Mouse (Mus musculus): Measurements from ENCODE around the gene Pak1. TPM values are rescaled to one million over a fixed set of nuclear protein-coding genes. Genes with fewer than 3 reads are reported as not detected.
A peak's percentile ranks its signal among the peaks of the same experiment; 100 is the strongest.

Pak1 gene
- polyA plus RNA-seq, 1 experiment: 56.4 TPM

DNA sequence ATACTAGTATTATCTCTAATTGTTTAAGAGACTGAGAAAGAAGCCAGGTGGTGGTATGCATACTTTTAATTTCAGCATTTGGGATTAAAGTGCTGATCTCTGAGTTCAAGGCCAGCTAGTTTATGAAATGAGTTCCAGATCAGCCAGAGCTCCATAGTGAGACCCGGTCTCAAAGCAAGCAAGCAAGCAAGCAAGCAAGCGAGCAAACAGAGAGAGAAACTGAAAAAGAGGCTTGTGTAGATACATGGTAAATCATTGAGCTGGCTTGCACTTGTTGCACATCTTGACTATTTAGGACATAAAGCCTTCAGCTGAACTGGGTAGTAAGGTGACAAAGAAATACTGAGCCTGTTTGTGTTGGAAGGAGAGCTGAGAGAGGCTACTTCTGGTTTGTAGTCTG lies 44.6 kb downstream of the Pak1 start:
- H3K36me3 ChIP-seq (ENCODE audit: control insufficient read depth, insufficient read depth, low read length): no peaks in the 10 kb centered on the region
- peaks cover 5% of the 10 kb centered on the region; the same call in 1 of the 2 replicates for H3K4me1 ChIP-seq (ENCODE audit: control insufficient read depth, insufficient read depth, insufficient read length, low read length)
- 49% methylated on average over 2 of the region's 2 CpGs for WGBS
- no peaks in the 10 kb centered on the region for H3K27me3 ChIP-seq (ENCODE audit: control insufficient read depth, insufficient read depth, low read length)
- TF ChIP-seq POLR2A (IDR thresholded peaks at IDR 0.05; ENCODE audit: low read depth, low read length) (no peak), CTCF (IDR thresholded peaks at IDR 0.05; ENCODE audit: extremely low read depth, insufficient read length, insufficient replicate concordance, low read depth, low read length) (no peak)
- no peak overlapping the region for H3K4me3 ChIP-seq (ENCODE audit: low read depth, low read length)
- no peak overlapping the region for H3K27ac ChIP-seq (ENCODE audit: insufficient read depth, low read depth, low read length)

DNA sequence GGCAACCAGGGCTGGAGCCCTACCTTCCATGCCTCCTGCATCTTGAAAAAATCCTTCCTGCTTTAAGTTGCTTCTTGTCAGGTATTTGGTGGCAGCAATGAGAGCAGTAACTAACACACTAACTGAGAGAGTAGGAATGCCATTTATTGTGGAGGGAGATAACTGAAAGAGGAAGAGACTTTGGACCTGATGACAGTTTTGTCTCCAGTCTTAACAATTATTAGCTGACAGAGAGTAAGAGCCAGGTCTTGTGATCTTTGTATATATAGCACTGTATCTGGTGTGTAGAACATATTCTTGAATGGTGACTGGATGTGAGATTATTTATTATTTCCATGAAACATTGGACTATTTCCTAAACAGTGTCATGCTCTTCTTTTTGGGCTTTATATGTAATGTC lies 50.2 kb downstream of the Pak1 start:
- H3K27ac ChIP-seq (ENCODE audit: insufficient read depth, low read depth, low read length): peak overlapping the region; percentile 9; the same call in 1 of the 2 replicates
- H3K4me3 ChIP-seq (ENCODE audit: low read depth, low read length): no peak overlapping the region
- H3K36me3 ChIP-seq (ENCODE audit: control insufficient read depth, insufficient read depth, low read length): no peaks in the 10 kb centered on the region
- TF ChIP-seq POLR2A (IDR thresholded peaks at IDR 0.05; ENCODE audit: low read depth, low read length): no peak
- TF ChIP-seq CTCF (IDR thresholded peaks at IDR 0.05; ENCODE audit: extremely low read depth, insufficient read length, insufficient replicate concordance, low read depth, low read length): no peak
- H3K27me3 ChIP-seq (ENCODE audit: control insufficient read depth, insufficient read depth, low read length): no peaks in the 10 kb centered on the region
- H3K4me1 ChIP-seq (ENCODE audit: control insufficient read depth, insufficient read depth, insufficient read length, low read length): peaks cover 12% of the 10 kb centered on the region

DNA sequence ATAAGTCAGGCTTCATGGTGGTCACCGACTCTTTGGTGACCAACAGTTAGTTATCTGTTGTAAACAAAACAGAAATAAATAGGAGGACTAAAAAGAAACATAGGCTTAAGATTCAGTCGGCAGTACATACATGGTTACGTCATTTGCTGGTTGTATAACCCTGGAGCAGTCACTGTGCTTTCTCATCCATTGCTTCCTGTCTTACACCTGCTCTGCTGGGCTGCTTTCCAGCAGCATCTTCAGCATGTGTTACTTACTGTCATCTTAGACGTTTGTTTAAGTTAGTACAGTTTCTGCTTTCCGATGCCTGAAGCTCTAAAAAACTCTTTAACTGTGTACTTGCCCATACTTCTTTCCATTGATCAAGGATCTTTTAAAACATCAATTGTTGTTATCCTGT lies 53.0 kb downstream of the Pak1 start:
- TF ChIP-seq POLR2A (IDR thresholded peaks at IDR 0.05; ENCODE audit: low read depth, low read length) (no peak), CTCF (IDR thresholded peaks at IDR 0.05; ENCODE audit: extremely low read depth, insufficient read length, insufficient replicate concordance, low read depth, low read length) (no peak)
- Histone ChIP-seq H3K27me3 (ENCODE audit: control insufficient read depth, insufficient read depth, low read length) (no peaks in the 10 kb centered on the region), H3K36me3 (ENCODE audit: control insufficient read depth, insufficient read depth, low read length) (no peaks in the 10 kb centered on the region), H3K4me3 (ENCODE audit: low read depth, low read length) (no peak overlapping the region), H3K27ac (ENCODE audit: insufficient read depth, low read depth, low read length) (no peak overlapping the region), H3K4me1 (ENCODE audit: control insufficient read depth, insufficient read depth, insufficient read length, low read length) (peaks cover 20% of the 10 kb centered on the region)
- WGBS: 45% methylated on average over 5 of the region's 5 CpGs

DNA sequence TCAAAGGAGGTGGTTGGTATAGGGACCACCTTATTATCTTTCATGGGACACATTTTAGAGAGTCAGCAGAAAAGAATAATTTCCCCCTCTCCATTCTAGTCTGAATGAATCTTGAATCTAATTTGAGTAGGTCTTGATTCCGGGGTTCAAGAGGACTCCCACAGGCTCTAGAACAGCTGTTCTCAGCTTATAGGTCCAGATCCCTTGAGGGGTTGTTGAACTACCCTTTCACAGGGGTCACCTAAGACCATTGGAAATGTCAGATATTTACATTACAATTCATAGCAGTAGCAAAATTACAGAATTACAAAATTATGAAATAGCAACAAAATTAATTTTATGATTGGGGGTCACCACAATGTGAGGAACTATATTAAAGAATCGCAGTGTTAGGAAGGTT lies 54.0 kb downstream of the Pak1 start:
- no peak overlapping the region for H3K4me3 ChIP-seq (ENCODE audit: low read depth, low read length)
- no peaks in the 10 kb centered on the region for H3K36me3 ChIP-seq (ENCODE audit: control insufficient read depth, insufficient read depth, low read length)
- no peaks in the 10 kb centered on the region for H3K27me3 ChIP-seq (ENCODE audit: control insufficient read depth, insufficient read depth, low read length)
- H3K4me1 ChIP-seq (ENCODE audit: control insufficient read depth, insufficient read depth, insufficient read length, low read length): peaks cover 20% of the 10 kb centered on the region
- TF ChIP-seq CTCF (IDR thresholded peaks at IDR 0.05; ENCODE audit: extremely low read depth, insufficient read length, insufficient replicate concordance, low read depth, low read length) (no peak), POLR2A (IDR thresholded peaks at IDR 0.05; ENCODE audit: low read depth, low read length) (no peak)
- WGBS: 65% methylated on average over 2 of the region's 2 CpGs
- no peak overlapping the region for H3K27ac ChIP-seq (ENCODE audit: insufficient read depth, low read depth, low read length)

DNA sequence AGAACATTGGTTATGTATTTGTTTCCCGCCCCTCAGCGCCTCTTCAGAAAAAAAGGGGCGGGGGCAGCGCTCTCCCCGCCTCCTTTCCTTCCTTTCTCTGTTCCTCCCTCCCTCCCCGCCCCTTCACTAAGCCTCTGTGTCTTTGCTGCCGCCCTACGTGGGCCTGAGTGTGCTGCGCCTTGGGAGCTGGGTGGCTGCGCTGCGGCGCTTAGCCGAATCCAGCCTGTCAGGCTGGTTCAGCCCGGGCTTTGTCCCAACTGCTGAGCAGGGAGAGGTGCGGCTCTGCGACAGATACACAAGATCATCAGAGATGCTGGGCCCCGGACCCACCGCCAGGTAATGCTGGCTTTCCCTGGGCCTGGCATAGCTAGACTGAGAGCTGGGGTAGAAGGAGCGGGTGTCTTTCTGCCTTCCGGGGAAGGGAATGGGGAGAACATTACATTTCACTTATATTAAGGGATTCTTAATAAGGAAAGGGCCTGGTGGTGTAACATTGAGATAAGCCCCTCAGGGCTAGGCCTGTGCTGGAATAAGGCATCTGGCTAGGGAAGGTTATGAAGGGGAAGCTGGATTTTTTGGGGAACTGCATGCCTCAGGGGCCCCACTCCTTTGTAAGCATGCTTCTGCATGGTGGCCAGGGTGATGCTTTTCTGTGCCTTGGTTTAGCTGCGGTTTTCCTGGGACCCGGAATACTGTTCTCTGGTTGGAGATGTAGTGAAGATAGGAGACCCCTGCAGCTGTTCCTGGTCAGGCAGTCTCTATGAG lies 54.6 kb downstream of the Pak1 start:
- H3K27ac ChIP-seq (ENCODE audit: insufficient read depth, low read depth, low read length): peak overlapping the region; percentile 56; the same call in 1 of the 2 replicates
- H3K27me3 ChIP-seq (ENCODE audit: control insufficient read depth, insufficient read depth, low read length): no peaks in the 10 kb centered on the region
- H3K4me1 ChIP-seq (ENCODE audit: control insufficient read depth, insufficient read depth, insufficient read length, low read length): peaks cover 20% of the 10 kb centered on the region
- TF ChIP-seq CTCF (IDR thresholded peaks at IDR 0.05; ENCODE audit: extremely low read depth, insufficient read length, insufficient replicate concordance, low read depth, low read length): no peak
- 0 out of 2 replicates have a peak, but pooled peaks have one; percentile 21 for TF ChIP-seq POLR2A (IDR thresholded peaks at IDR 0.05; ENCODE audit: low read depth, low read length)
- no peaks in the 10 kb centered on the region; the same call in 1 of the 2 replicates for H3K36me3 ChIP-seq (ENCODE audit: control insufficient read depth, insufficient read depth, low read length)
- peak overlapping the region; percentile 47 for H3K4me3 ChIP-seq (ENCODE audit: low read depth, low read length)
- 6% methylated on average over 22 of the region's 22 CpGs for WGBS

DNA sequence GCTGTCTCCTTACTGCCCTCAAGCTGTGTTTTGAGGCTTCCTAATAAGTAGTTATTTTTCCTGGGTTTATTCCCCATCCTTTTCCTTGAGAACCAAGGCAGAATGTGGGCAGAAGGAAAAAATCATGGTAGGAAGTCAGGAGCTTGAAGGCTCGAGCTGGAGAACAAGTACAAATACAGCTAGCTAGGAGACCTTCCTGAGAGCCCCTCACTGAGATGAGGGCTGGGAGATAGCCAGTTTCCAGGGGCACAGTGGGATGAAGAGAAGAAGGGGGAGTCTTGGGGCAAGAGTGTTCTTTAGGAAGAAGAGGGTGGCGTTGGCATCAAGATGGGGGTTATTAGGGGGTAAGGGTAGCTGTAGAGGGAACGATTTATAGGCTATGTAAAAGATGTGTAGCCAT lies 56.1 kb downstream of the Pak1 start:
- Histone ChIP-seq H3K4me3 (ENCODE audit: low read depth, low read length) (no peak overlapping the region), H3K4me1 (ENCODE audit: control insufficient read depth, insufficient read depth, insufficient read length, low read length) (peaks cover 13% of the 10 kb centered on the region), H3K27ac (ENCODE audit: insufficient read depth, low read depth, low read length) (no peak overlapping the region), H3K27me3 (ENCODE audit: control insufficient read depth, insufficient read depth, low read length) (no peaks in the 10 kb centered on the region), H3K36me3 (ENCODE audit: control insufficient read depth, insufficient read depth, low read length) (no peaks in the 10 kb centered on the region; the same call in 1 of the 2 replicates)
- no peak for TF ChIP-seq POLR2A (IDR thresholded peaks at IDR 0.05; ENCODE audit: low read depth, low read length)
- no peak for TF ChIP-seq CTCF (IDR thresholded peaks at IDR 0.05; ENCODE audit: extremely low read depth, insufficient read length, insufficient replicate concordance, low read depth, low read length)
- 67% methylated on average over 3 of the region's 3 CpGs for WGBS

DNA sequence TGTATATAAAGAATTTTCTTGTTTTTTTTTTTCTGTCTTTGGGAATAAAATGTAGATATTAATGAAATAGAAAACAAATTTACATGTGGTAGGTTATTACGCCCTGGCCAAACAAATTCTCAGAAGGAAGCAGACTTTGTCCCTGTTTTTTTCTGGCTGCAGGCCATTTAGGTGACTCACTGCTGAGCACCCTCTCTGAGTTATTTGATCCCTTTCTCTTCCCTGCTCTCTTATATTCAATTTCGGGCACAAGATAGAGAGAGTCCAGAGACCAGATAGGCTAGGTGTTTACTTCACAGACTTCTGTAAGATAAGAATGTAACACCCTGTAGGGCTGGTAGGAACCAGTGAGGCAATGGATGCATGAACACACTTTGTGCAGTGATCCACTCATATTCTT lies 57.2 kb downstream of the Pak1 start:
- no peak overlapping the region for H3K27ac ChIP-seq (ENCODE audit: insufficient read depth, low read depth, low read length)
- no peaks in the 10 kb centered on the region; the same call in 1 of the 2 replicates for H3K36me3 ChIP-seq (ENCODE audit: control insufficient read depth, insufficient read depth, low read length)
- no peak for TF ChIP-seq CTCF (IDR thresholded peaks at IDR 0.05; ENCODE audit: extremely low read depth, insufficient read length, insufficient replicate concordance, low read depth, low read length)
- TF ChIP-seq POLR2A (IDR thresholded peaks at IDR 0.05; ENCODE audit: low read depth, low read length): no peak
- WGBS: 23% methylated on average over 2 of the region's 2 CpGs
- H3K4me1 ChIP-seq (ENCODE audit: control insufficient read depth, insufficient read depth, insufficient read length, low read length): peaks cover 13% of the 10 kb centered on the region
- no peak overlapping the region for H3K4me3 ChIP-seq (ENCODE audit: low read depth, low read length)
- H3K27me3 ChIP-seq (ENCODE audit: control insufficient read depth, insufficient read depth, low read length): no peaks in the 10 kb centered on the region
